Mouse (Mus musculus) cortical plate, adult 2 months (tissue): Measurements from ENCODE around the gene Dlgap3.

Source experiments
- CTCF ChIP-seq: fragments of 200-500 bp; IDR thresholded peaks from 2 replicates; pipeline ENCODE4 v1.5.1; 2011; ENCODE audit warnings: mild to moderate bottlenecking, control low read depth, low read length; ENCODE audit not compliant: insufficient read depth; ENCODE audit errors: extremely low read depth
- POLR2A ChIP-seq: fragments of 200-500 bp; IDR thresholded peaks from 2 replicates; pipeline ENCODE4 v1.6.1; 2011; ENCODE audit warnings: mild to moderate bottlenecking, low read length, control low read depth; ENCODE audit not compliant: insufficient read depth; ENCODE audit errors: extremely low read depth

DNA sequence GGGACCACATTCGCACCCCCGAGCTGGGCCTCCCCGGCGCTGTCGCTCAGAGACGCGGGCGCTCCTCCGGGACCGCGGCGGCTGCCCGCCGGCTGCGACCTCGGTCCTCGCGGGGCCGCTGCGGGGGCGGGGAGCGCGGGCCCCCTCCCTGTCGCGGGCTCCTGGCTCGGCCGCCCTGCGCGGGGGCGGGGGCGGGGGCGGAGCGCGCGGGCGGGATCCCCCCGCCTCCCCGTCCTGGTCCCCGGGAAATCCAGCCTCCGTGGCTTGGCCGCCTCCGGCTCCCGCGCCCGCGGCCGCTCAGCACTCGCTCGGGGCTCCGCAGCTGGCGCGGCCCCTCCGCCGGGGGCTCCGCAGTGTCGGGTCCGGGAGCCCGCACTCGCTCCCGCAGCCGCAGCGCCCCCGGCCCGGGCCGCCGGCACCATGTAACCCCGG lies at the start of gene Dlgap3:
- TF ChIP-seq POLR2A: no peak
- no peak for TF ChIP-seq CTCF
